Mouse (Mus musculus) embryonic fibroblast, embryonic 13.5 days (primary cell): Measurements from ENCODE around the gene Scnn1b.

ENCODE experiments used
- CTCF ChIP-seq: IDR thresholded peaks from 2 replicates; pipeline ENCODE4 v1.5.1; 2011; ENCODE audit warnings: mild to moderate bottlenecking, control low read depth, low read length, moderate library complexity, borderline replicate concordance; ENCODE audit not compliant: insufficient read depth
- POLR2A ChIP-seq: IDR thresholded peaks from 2 replicates; pipeline ENCODE4 v1.6.1; 2011; ENCODE audit warnings: low read depth, mild to moderate bottlenecking, control low read depth, low read length, moderate library complexity

DNA sequence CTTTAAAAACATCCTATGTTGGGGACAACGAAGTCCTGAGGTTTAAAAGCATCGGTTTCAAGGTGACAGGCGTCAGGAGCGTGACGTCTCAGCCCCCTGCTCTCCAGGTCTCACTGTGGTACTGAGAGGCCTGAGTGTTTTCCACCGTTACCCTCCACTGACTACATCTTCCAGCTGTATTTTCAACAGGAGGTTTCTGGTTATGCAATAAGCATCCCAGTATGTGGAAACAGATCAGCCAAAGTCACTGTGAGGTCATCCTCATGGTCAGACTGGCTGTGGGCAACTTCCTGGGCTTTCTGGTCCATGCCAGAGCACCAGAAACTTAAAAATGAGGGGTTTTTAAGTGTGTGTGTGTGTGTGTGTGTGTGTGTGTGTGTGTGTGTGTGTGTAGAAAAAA lies 43.2 kb upstream of the Scnn1b start:
- TF ChIP-seq POLR2A (no peak), CTCF (no peak)
